Mouse (Mus musculus) hindbrain, postnatal 0 days (tissue): ENCODE measurements at regions not wholly inside any gene's neighbourhood (a gene's known extent, or its start where the extent isn't known, plus 50 kb on each side); places are given as distances from the start of the nearest gene placed in this dataset.
A peak's percentile ranks its signal among the peaks of the same experiment; 100 is the strongest.

Experiments
- ATAC-seq: fragments of 200-750 bp; cut with Nextera tagmentation; 2 replicates; pipeline ENCODE4 v1.8.0; 2017; ENCODE audit warnings: mild to moderate bottlenecking, moderate TSS enrichment, moderate library complexity
- DNase-seq: peaks from one replicate; pipeline ENCODE4 v3.0.0-alpha.2; 2015; ENCODE audit warnings: low spot score
- H3K27ac ChIP-seq: fragments of 300-500 bp; sonication (generic); 2 replicates; pipeline ENCODE4 v1.5.1; 2014; ENCODE audit warnings: mild to moderate bottlenecking
- H3K27me3 ChIP-seq: fragments of 300-500 bp; sonication (generic); 2 replicates; pipeline ENCODE4 v1.6.1; 2014; ENCODE audit warnings: low read length, mixed read lengths; ENCODE audit not compliant: insufficient read depth
- H3K36me3 ChIP-seq: fragments of 300-500 bp; sonication (generic); 2 replicates; pipeline ENCODE4 v1.6.1; 2014; ENCODE audit warnings: low read length, mixed read lengths; ENCODE audit not compliant: insufficient read depth
- H3K4me1 ChIP-seq: fragments of 300-500 bp; sonication (generic); 2 replicates; pipeline ENCODE4 v1.6.1; 2014; ENCODE audit warnings: antibody characterized with exemption, low read length, mixed read lengths; ENCODE audit not compliant: insufficient read depth
- H3K4me2 ChIP-seq: fragments of 300-500 bp; sonication (generic); 2 replicates; pipeline ENCODE4 v1.6.1; 2014; ENCODE audit warnings: low read depth, mild to moderate bottlenecking, low read length, moderate library complexity, mixed read lengths
- H3K4me3 ChIP-seq: fragments of 300-500 bp; sonication (generic); 2 replicates; pipeline ENCODE4 v1.5.1; 2014; ENCODE audit warnings: low read length
- H3K9ac ChIP-seq: fragments of 300-500 bp; sonication (generic); replicated peaks from 2 replicates; pipeline ENCODE4 v1.6.1; 2014; ENCODE audit warnings: mild to moderate bottlenecking, low read length, moderate library complexity, mixed read lengths
- H3K9me3 ChIP-seq: fragments of 300-500 bp; sonication (generic); 2 replicates; pipeline ENCODE4 v1.6.1; 2016; ENCODE audit warnings: low read length, mixed read lengths
- CTCF ChIP-seq: IDR thresholded peaks from 2 replicates; pipeline ENCODE4 v1.5.1; 2016; ENCODE audit warnings: antibody characterized with exemption, control low read depth, low read depth
- WGBS: fragments of 180-500 bp; shearing (Covaris S2); extraction: QIAGEN DNeasy Blood & Tissue Kit; methylation state at CpG from one replicate; pipeline ENCODE4 v1.1.7; 2014; 5-methylcytosine and 5-hydroxymethylcytosine counted together

DNA sequence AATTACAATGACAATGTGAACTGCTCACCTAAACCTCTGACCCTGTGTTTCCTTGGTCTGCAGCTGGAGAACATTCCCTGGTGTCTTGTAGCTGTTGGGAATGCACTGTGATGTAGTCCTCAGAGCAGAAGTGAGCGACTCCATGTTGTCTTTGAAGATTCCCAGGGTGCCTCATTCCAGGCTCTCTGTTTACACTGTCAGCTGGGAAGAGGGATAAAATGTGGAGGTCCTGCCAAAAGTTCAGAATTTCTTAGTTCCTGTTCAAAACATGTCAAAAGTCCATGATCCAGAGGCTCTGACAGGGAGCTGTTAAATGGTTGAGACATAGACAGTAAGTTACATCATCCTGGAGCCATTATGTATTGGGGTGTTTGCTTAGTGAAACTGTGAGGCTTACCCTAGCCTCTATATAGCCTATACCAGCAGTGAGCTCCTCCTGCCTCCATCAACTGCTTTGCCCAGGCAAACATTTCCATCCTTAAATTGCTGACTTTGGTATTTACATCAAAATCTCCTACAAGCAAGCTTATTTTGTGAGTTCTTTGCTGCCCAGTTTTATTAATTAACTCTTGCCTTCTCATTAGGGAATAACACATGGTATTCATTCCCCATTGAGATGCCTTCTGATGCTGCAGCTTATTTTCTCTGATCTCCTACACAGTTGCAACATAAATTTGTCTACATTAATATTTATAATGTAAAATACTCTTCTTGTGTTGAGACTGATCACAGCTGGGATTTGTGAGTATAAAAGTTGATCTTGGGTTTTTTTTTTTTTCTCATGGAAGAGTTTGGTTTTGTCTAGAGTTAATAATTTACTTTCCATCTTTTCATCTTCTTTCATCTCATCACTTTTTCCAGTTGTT lies 1170.2 kb downstream of the Sorcs3 start:
- TF ChIP-seq CTCF: no peak
- ATAC-seq (no peak), DNase-seq (no peak)
- no peaks in the 10 kb centered on the region for H3K27me3 ChIP-seq
- H3K36me3 ChIP-seq: no peaks in the 10 kb centered on the region
- no peak overlapping the region for H3K9ac ChIP-seq
- no peak overlapping the region for H3K27ac ChIP-seq
- no peaks in the 10 kb centered on the region for H3K4me1 ChIP-seq
- no peaks in the 10 kb centered on the region for H3K9me3 ChIP-seq
- H3K4me2 ChIP-seq: no peak overlapping the region
- H3K4me3 ChIP-seq: no peak overlapping the region
- WGBS: 65% methylated on average over 1 of the region's 1 CpGs

GRCm38 (mm10) chr19:49379646-49380045 lies 1173.8 kb downstream of the Sorcs3 start:
- WGBS: 48% methylated on average over 3 of the region's 3 CpGs

DNA sequence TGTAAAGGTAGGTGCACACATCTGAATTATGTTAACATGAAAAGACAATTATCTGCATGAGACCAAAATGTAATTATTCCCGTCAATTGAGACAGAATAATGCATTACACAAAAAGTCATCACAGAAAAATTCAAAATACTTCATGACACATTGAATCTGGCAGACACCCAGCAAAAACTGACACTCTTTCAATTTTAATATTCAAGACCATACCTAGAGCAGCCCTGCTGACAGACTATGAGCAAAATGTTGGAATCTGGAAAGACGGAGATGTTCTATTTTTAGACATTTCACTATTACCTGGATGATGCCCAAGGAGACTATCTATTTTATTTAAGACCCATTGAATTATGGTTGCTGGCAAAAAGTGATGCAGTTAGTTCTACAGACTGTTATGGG lies 1190.4 kb downstream of the Sorcs3 start:
- TF ChIP-seq CTCF: no peak
- 52% methylated on average over 2 of the region's 2 CpGs for WGBS
- no peaks in the 10 kb centered on the region for H3K9me3 ChIP-seq
- H3K4me1 ChIP-seq: no peaks in the 10 kb centered on the region
- no peaks in the 10 kb centered on the region for H3K27me3 ChIP-seq
- H3K27ac ChIP-seq: no peak overlapping the region
- no peak for ATAC-seq
- DNase-seq: peak; percentile 20
- H3K4me2 ChIP-seq: no peak overlapping the region
- no peak overlapping the region for H3K4me3 ChIP-seq
- no peaks in the 10 kb centered on the region for H3K36me3 ChIP-seq
- H3K9ac ChIP-seq: no peak overlapping the region

More at GRCm38 (mm10) chr19:49379646-49380045, 1173.8 kb downstream of the Sorcs3 start:
- no peak for TF ChIP-seq CTCF
- Histone ChIP-seq H3K9me3 (no peaks in the 10 kb centered on the region), H3K27ac (no peak overlapping the region), H3K27me3 (no peaks in the 10 kb centered on the region), H3K4me1 (no peaks in the 10 kb centered on the region), H3K9ac (no peak overlapping the region), H3K4me3 (no peak overlapping the region), H3K36me3 (no peaks in the 10 kb centered on the region), H3K4me2 (no peak overlapping the region)
- no peak for ATAC-seq
- DNase-seq: no peak

DNA sequence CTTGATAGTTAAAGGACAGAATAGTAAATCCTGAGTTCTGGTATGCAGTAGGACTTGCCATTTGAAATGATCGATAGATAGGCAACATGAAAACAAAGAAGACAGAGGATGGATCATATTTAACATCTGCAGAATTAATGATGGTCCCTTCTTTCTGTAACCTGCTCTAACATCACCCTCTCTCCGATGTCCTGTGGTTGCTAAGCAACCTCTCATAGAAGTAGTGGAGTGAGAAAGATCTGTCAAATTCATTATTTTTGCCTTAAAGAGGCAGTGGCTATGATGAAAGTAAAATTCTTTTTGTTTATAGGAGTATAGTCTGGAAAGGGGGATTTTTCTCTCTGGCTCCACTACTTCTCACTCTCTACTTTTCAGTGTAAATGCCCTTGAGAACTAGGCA lies 1209.5 kb downstream of the Sorcs3 start:
- Histone ChIP-seq H3K36me3 (no peaks in the 10 kb centered on the region), H3K27me3 (no peaks in the 10 kb centered on the region), H3K9ac (no peak overlapping the region), H3K4me2 (no peak overlapping the region), H3K9me3 (no peaks in the 10 kb centered on the region), H3K27ac (no peak overlapping the region), H3K4me1 (no peaks in the 10 kb centered on the region), H3K4me3 (no peak overlapping the region)
- DNase-seq: peak; percentile 30
- 46% methylated on average over 2 of the region's 2 CpGs for WGBS
- no peak for ATAC-seq
- no peak for TF ChIP-seq CTCF

GRCm38 (mm10) chr19:49423059-49423900 lies 1217.5 kb downstream of the Sorcs3 start:
- Histone ChIP-seq H3K9ac (no peak overlapping the region), H3K4me1 (no peaks in the 10 kb centered on the region), H3K9me3 (no peaks in the 10 kb centered on the region; the same call in 1 of the 2 replicates), H3K4me2 (no peak overlapping the region), H3K27ac (no peak overlapping the region), H3K27me3 (no peaks in the 10 kb centered on the region), H3K36me3 (no peaks in the 10 kb centered on the region), H3K4me3 (no peak overlapping the region)
- TF ChIP-seq CTCF: no peak
- DNase-seq: no peak
- ATAC-seq: no peak
- 74% methylated on average over 7 of the region's 7 CpGs for WGBS
